Mouse (Mus musculus) lung, adult 2 months (tissue): Measurements from ENCODE around the gene Tmem236.

Experiments used
- CTCF ChIP-seq: fragments of 200-500 bp; IDR thresholded peaks from 2 replicates; pipeline ENCODE4 v1.5.1; 2011; ENCODE audit warnings: mild to moderate bottlenecking, low read length, control low read depth; ENCODE audit not compliant: insufficient read depth
- POLR2A ChIP-seq: fragments of 200-500 bp; IDR thresholded peaks from 2 replicates; pipeline ENCODE4 v1.6.1; 2011; ENCODE audit warnings: low read depth, mild to moderate bottlenecking, control low read depth, low read length, borderline replicate concordance; ENCODE audit errors: extremely low read depth

GRCm38 (mm10) chr2:14127629-14128028 is 46.7 kb upstream of the Tmem236 start:
- TF ChIP-seq POLR2A (no peak), CTCF (no peak)
